Mouse (Mus musculus) kidney, embryonic 15.5 days (tissue): ENCODE measurements at regions not wholly inside any gene's neighbourhood (a gene's known extent, or its start where the extent isn't known, plus 50 kb on each side); places are given as distances from the start of the nearest gene placed in this dataset.
A peak's percentile ranks its signal among the peaks of the same experiment; 100 is the strongest.

Experiments used
- ATAC-seq: fragments of 200-750 bp; cut with Nextera tagmentation; replicated peaks from 2 replicates; pipeline ENCODE4 v1.8.0; 2017; ENCODE audit warnings: moderate TSS enrichment; ENCODE audit not compliant: low FRiP score
- H3K27ac ChIP-seq: fragments of 300-500 bp; sonication (generic); 2 replicates; pipeline ENCODE4 v1.5.1; 2015; ENCODE audit warnings: mild to moderate bottlenecking, inconsistent platforms
- H3K27me3 ChIP-seq: fragments of 300-500 bp; sonication (generic); 2 replicates; pipeline ENCODE4 v1.6.1; 2015; ENCODE audit warnings: inconsistent platforms
- H3K36me3 ChIP-seq: fragments of 300-500 bp; sonication (generic); 2 replicates; pipeline ENCODE4 v1.6.1; 2015; ENCODE audit warnings: inconsistent platforms
- H3K4me1 ChIP-seq: fragments of 300-500 bp; sonication (generic); 2 replicates; pipeline ENCODE4 v1.6.1; 2015; ENCODE audit warnings: inconsistent platforms
- H3K4me2 ChIP-seq: fragments of 300-500 bp; sonication (generic); 2 replicates; pipeline ENCODE4 v1.6.1; 2015; ENCODE audit warnings: moderate library complexity, mild to moderate bottlenecking, inconsistent platforms
- H3K4me3 ChIP-seq: fragments of 300-500 bp; sonication (generic); replicated peaks from 2 replicates; pipeline ENCODE4 v1.5.1; 2015; ENCODE audit warnings: mild to moderate bottlenecking, inconsistent platforms
- H3K9ac ChIP-seq: fragments of 300-500 bp; sonication (generic); 2 replicates; pipeline ENCODE4 v1.6.1; 2015; ENCODE audit warnings: mild to moderate bottlenecking, inconsistent platforms
- H3K9me3 ChIP-seq: fragments of 300-500 bp; sonication (generic); replicated peaks from 2 replicates; pipeline ENCODE4 v1.6.1; 2016; ENCODE audit warnings: inconsistent platforms
- WGBS: fragments of 180-500 bp; shearing (Covaris S2); methylation state at CpG from one replicate; pipeline ENCODE4 v1.1.7; 2015; ENCODE audit warnings: mixed read lengths; 5-methylcytosine and 5-hydroxymethylcytosine counted together

GRCm38 (mm10) chr14:98707574-98707973, 286.5 kb downstream of the Rpl36a-ps1 start:
- H3K9me3 ChIP-seq: no peaks in the 10 kb centered on the region
- no peak for ATAC-seq
- H3K36me3 ChIP-seq: no peaks in the 10 kb centered on the region
- no peaks in the 10 kb centered on the region for H3K4me1 ChIP-seq
- no peak overlapping the region for H3K4me3 ChIP-seq
- 78% methylated on average over 4 of the region's 4 CpGs for WGBS
- H3K27me3 ChIP-seq: no peaks in the 10 kb centered on the region
- no peak overlapping the region for H3K27ac ChIP-seq
- H3K4me2 ChIP-seq: no peak overlapping the region
- no peak overlapping the region for H3K9ac ChIP-seq

- H3K9me3 ChIP-seq: no peaks in the 10 kb centered on the region
- ATAC-seq: no peak
- no peaks in the 10 kb centered on the region for H3K4me1 ChIP-seq
- H3K27me3 ChIP-seq: no peaks in the 10 kb centered on the region
- WGBS: 73% methylated on average over 6 of the region's 6 CpGs
- no peaks in the 10 kb centered on the region for H3K36me3 ChIP-seq
- no peak overlapping the region for H3K4me3 ChIP-seq
- H3K9ac ChIP-seq: no peak overlapping the region
- H3K27ac ChIP-seq: no peak overlapping the region
- no peak overlapping the region for H3K4me2 ChIP-seq
These were observed 290.8 kb downstream of the Rpl36a-ps1 start for GRCm38 (mm10) chr14:98703289-98703688.

GRCm38 (mm10) chr14:98656533-98656932, 337.6 kb downstream of the Rpl36a-ps1 start:
- H3K9me3 ChIP-seq: no peaks in the 10 kb centered on the region
- H3K36me3 ChIP-seq: no peaks in the 10 kb centered on the region
- no peak for ATAC-seq
- H3K9ac ChIP-seq: no peak overlapping the region
- no peaks in the 10 kb centered on the region for H3K4me1 ChIP-seq
- H3K4me2 ChIP-seq: no peak overlapping the region
- H3K4me3 ChIP-seq: no peak overlapping the region
- no peaks in the 10 kb centered on the region for H3K27me3 ChIP-seq
- 74% methylated on average over 4 of the region's 4 CpGs for WGBS
- H3K27ac ChIP-seq: no peak overlapping the region

GRCm38 (mm10) chr14:98654191-98654809, 339.8 kb downstream of the Rpl36a-ps1 start:
- ATAC-seq: no peak
- H3K36me3 ChIP-seq: no peaks in the 10 kb centered on the region
- H3K4me2 ChIP-seq: no peak overlapping the region
- H3K9ac ChIP-seq: no peak overlapping the region
- no peak overlapping the region for H3K4me3 ChIP-seq
- H3K27ac ChIP-seq: no peak overlapping the region
- no peaks in the 10 kb centered on the region for H3K4me1 ChIP-seq
- 90% methylated on average over 6 of the region's 6 CpGs for WGBS
- no peaks in the 10 kb centered on the region for H3K27me3 ChIP-seq
- H3K9me3 ChIP-seq: no peaks in the 10 kb centered on the region

- Histone ChIP-seq H3K27ac (no peak overlapping the region), H3K4me3 (no peak overlapping the region), H3K27me3 (no peaks in the 10 kb centered on the region; the same call in 1 of the 2 replicates), H3K4me2 (no peak overlapping the region), H3K4me1 (no peaks in the 10 kb centered on the region), H3K9ac (no peak overlapping the region), H3K9me3 (no peaks in the 10 kb centered on the region), H3K36me3 (no peaks in the 10 kb centered on the region)
- ATAC-seq: no peak
- 89% methylated on average over 6 of the region's 6 CpGs for WGBS
These were observed 342.9 kb downstream of the Rpl36a-ps1 start for GRCm38 (mm10) chr14:98651221-98651620.

- H3K27me3 ChIP-seq: no peaks in the 10 kb centered on the region; the same call in 1 of the 2 replicates
- ATAC-seq: no peak
These were observed 343.6 kb downstream of the Rpl36a-ps1 start for GRCm38 (mm10) chr14:98650520-98650919.

GRCm38 (mm10) chr14:98647614-98648013, 346.5 kb downstream of the Rpl36a-ps1 start:
- Histone ChIP-seq H3K9ac (no peak overlapping the region), H3K4me2 (no peak overlapping the region), H3K27me3 (no peaks in the 10 kb centered on the region; the same call in 1 of the 2 replicates), H3K36me3 (no peaks in the 10 kb centered on the region), H3K4me1 (peaks cover 5% of the 10 kb centered on the region; the same call in 1 of the 2 replicates), H3K4me3 (no peak overlapping the region), H3K27ac (no peak overlapping the region), H3K9me3 (no peaks in the 10 kb centered on the region)
- 89% methylated on average over 4 of the region's 4 CpGs for WGBS
- ATAC-seq: no peak

More at GRCm38 (mm10) chr14:98650520-98650919, 343.6 kb downstream of the Rpl36a-ps1 start:
- no peak overlapping the region for H3K27ac ChIP-seq
- H3K9ac ChIP-seq: no peak overlapping the region
- no peak overlapping the region for H3K4me3 ChIP-seq
- WGBS: 70% methylated on average over 4 of the region's 4 CpGs
- H3K36me3 ChIP-seq: no peaks in the 10 kb centered on the region
- no peaks in the 10 kb centered on the region for H3K4me1 ChIP-seq
- no peak overlapping the region for H3K4me2 ChIP-seq
- H3K9me3 ChIP-seq: no peaks in the 10 kb centered on the region

GRCm38 (mm10) chr14:98643756-98644155, 350.4 kb downstream of the Rpl36a-ps1 start:
- no peaks in the 10 kb centered on the region; the same call in 1 of the 2 replicates for H3K27me3 ChIP-seq
- no peak overlapping the region for H3K4me2 ChIP-seq
- 44% methylated on average over 1 of the region's 1 CpGs for WGBS
- no peak overlapping the region for H3K9ac ChIP-seq
- H3K9me3 ChIP-seq: no peaks in the 10 kb centered on the region
- no peak overlapping the region for H3K4me3 ChIP-seq
- no peak for ATAC-seq
- peaks cover 5% of the 10 kb centered on the region; the same call in 1 of the 2 replicates for H3K4me1 ChIP-seq
- no peaks in the 10 kb centered on the region for H3K36me3 ChIP-seq
- H3K27ac ChIP-seq: no peak overlapping the region

GRCm38 (mm10) chr14:98642661-98643331, 351.3 kb downstream of the Rpl36a-ps1 start:
- no peaks in the 10 kb centered on the region for H3K9me3 ChIP-seq
- no peak overlapping the region for H3K27ac ChIP-seq
- H3K4me2 ChIP-seq: no peak overlapping the region
- 47% methylated on average over 4 of the region's 4 CpGs for WGBS
- H3K4me3 ChIP-seq: no peak overlapping the region
- peaks cover 5% of the 10 kb centered on the region; the same call in 1 of the 2 replicates for H3K4me1 ChIP-seq
- H3K36me3 ChIP-seq: no peaks in the 10 kb centered on the region
- no peak for ATAC-seq
- no peaks in the 10 kb centered on the region; the same call in 1 of the 2 replicates for H3K27me3 ChIP-seq
- no peak overlapping the region for H3K9ac ChIP-seq

GRCm38 (mm10) chr14:98629026-98629425, 365.1 kb downstream of the Rpl36a-ps1 start:
- H3K36me3 ChIP-seq: no peaks in the 10 kb centered on the region
- no peak overlapping the region for H3K9ac ChIP-seq
- peaks cover 2% of the 10 kb centered on the region; the same call in 1 of the 2 replicates for H3K4me1 ChIP-seq
- no peak overlapping the region for H3K27ac ChIP-seq
- H3K4me2 ChIP-seq: no peak overlapping the region
- no peak overlapping the region for H3K4me3 ChIP-seq
- no peaks in the 10 kb centered on the region for H3K27me3 ChIP-seq
- ATAC-seq: no peak
- WGBS: 81% methylated on average over 4 of the region's 4 CpGs
- no peaks in the 10 kb centered on the region for H3K9me3 ChIP-seq

GRCm38 (mm10) chr14:98626476-98626875, 367.6 kb downstream of the Rpl36a-ps1 start:
- Histone ChIP-seq H3K36me3 (no peaks in the 10 kb centered on the region), H3K4me1 (peaks cover 2% of the 10 kb centered on the region; the same call in 1 of the 2 replicates), H3K27ac (peak overlapping the region; percentile 37; the same call in 1 of the 2 replicates), H3K4me3 (no peak overlapping the region), H3K4me2 (no peak overlapping the region), H3K27me3 (no peaks in the 10 kb centered on the region), H3K9me3 (no peaks in the 10 kb centered on the region), H3K9ac (no peak overlapping the region)
- ATAC-seq: peak; percentile 52; the same call in 1 of the 2 replicates
- WGBS: 48% methylated on average over 7 of the region's 7 CpGs

GRCm38 (mm10) chr14:98625867-98626266, 368.3 kb downstream of the Rpl36a-ps1 start:
- WGBS: 88% methylated on average over 4 of the region's 4 CpGs
- Histone ChIP-seq H3K4me2 (no peak overlapping the region), H3K4me1 (peaks cover 2% of the 10 kb centered on the region; the same call in 1 of the 2 replicates), H3K4me3 (no peak overlapping the region), H3K27me3 (no peaks in the 10 kb centered on the region), H3K36me3 (no peaks in the 10 kb centered on the region), H3K9ac (no peak overlapping the region), H3K9me3 (no peaks in the 10 kb centered on the region), H3K27ac (no peak overlapping the region)
- ATAC-seq: no peak
